Mouse (Mus musculus): ENCODE measurements at regions not wholly inside any gene's neighbourhood (a gene's known extent, or its start where the extent isn't known, plus 50 kb on each side); places are given as distances from the start of the nearest gene placed in this dataset.

GRCm38 (mm10) chr1:80069141-80069540 is 149.1 kb downstream of the Fam124b start:
- Histone ChIP-seq H3K4me3 (replicated peaks) (no peak overlapping the region), H3K4me1 (replicated peaks) (no peaks in the 10 kb centered on the region)

GRCm38 (mm10) chr1:80062121-80062520 is 156.2 kb downstream of the Fam124b start:
- no peak overlapping the region for H3K4me2 ChIP-seq
- H3K27me3 ChIP-seq: no peaks in the 10 kb centered on the region
- H3K27ac ChIP-seq: no peak overlapping the region
- H3K4me3 ChIP-seq (replicated peaks): no peak overlapping the region
- WGBS (ENCODE audit: insufficient replicate concordance): 54% methylated on average over 1 of the region's 1 CpGs
- no peak for ATAC-seq (ENCODE audit: low read depth)
- H3K36me3 ChIP-seq: no peaks in the 10 kb centered on the region
- no peaks in the 10 kb centered on the region for H3K9me3 ChIP-seq (replicated peaks)
- H3K9ac ChIP-seq: no peak overlapping the region
- H3K4me1 ChIP-seq (replicated peaks): no peaks in the 10 kb centered on the region
- no peak for DNase-seq

More at GRCm38 (mm10) chr1:80069141-80069540, 149.1 kb downstream of the Fam124b start:
- WGBS (ENCODE audit: insufficient replicate concordance): 60% methylated on average over 4 of the region's 4 CpGs
- no peaks in the 10 kb centered on the region for H3K9me3 ChIP-seq (replicated peaks)
- H3K9ac ChIP-seq: no peak overlapping the region
- H3K4me2 ChIP-seq: no peak overlapping the region
- no peaks in the 10 kb centered on the region for H3K36me3 ChIP-seq
- H3K27ac ChIP-seq: no peak overlapping the region
- no peak for DNase-seq
- no peak for ATAC-seq (ENCODE audit: low read depth)
- no peaks in the 10 kb centered on the region for H3K27me3 ChIP-seq

- no peaks in the 10 kb centered on the region for H3K9me3 ChIP-seq (replicated peaks)
- no peaks in the 10 kb centered on the region for H3K36me3 ChIP-seq
- H3K4me2 ChIP-seq: no peak overlapping the region
- ATAC-seq (ENCODE audit: low read depth): no peak
- no peak overlapping the region for H3K4me3 ChIP-seq (replicated peaks)
- no peaks in the 10 kb centered on the region for H3K4me1 ChIP-seq (replicated peaks)
- no peak overlapping the region for H3K9ac ChIP-seq
- WGBS (ENCODE audit: insufficient replicate concordance): 71% methylated on average over 7 of the region's 7 CpGs
- H3K27me3 ChIP-seq: no peaks in the 10 kb centered on the region
- H3K27ac ChIP-seq: no peak overlapping the region
- DNase-seq: no peak
Observed at GRCm38 (mm10) chr1:80061632-80062031, 156.6 kb downstream of the Fam124b start.

- H3K27ac ChIP-seq: no peak overlapping the region
- no peak overlapping the region for H3K9ac ChIP-seq
- 74% methylated on average over 10 of the region's 10 CpGs for WGBS (ENCODE audit: insufficient replicate concordance)
Observed at GRCm38 (mm10) chr1:80045141-80045540, 173.1 kb downstream of the Fam124b start.

GRCm38 (mm10) chr1:80040409-80040808 is 177.9 kb downstream of the Fam124b start:
- Histone ChIP-seq H3K4me3 (replicated peaks) (no peak overlapping the region), H3K9ac (no peak overlapping the region), H3K27me3 (peaks cover 11% of the 10 kb centered on the region; the same call in 1 of the 2 replicates), H3K4me2 (no peak overlapping the region), H3K4me1 (replicated peaks) (peaks cover 4% of the 10 kb centered on the region; the same call in 1 of the 2 replicates), H3K27ac (no peak overlapping the region), H3K9me3 (replicated peaks) (no peaks in the 10 kb centered on the region), H3K36me3 (no peaks in the 10 kb centered on the region)
- DNase-seq: no peak
- ATAC-seq (ENCODE audit: low read depth): peak; percentile 62; the same call in 1 of the 2 replicates
- WGBS (ENCODE audit: insufficient replicate concordance): 41% methylated on average over 3 of the region's 3 CpGs

More at GRCm38 (mm10) chr1:80045141-80045540, 173.1 kb downstream of the Fam124b start:
- Histone ChIP-seq H3K4me3 (replicated peaks) (no peak overlapping the region), H3K4me1 (replicated peaks) (no peaks in the 10 kb centered on the region), H3K9me3 (replicated peaks) (no peaks in the 10 kb centered on the region), H3K27me3 (no peaks in the 10 kb centered on the region), H3K36me3 (no peaks in the 10 kb centered on the region), H3K4me2 (no peak overlapping the region)
- ATAC-seq (ENCODE audit: low read depth) (no peak), DNase-seq (no peak)

- H3K36me3 ChIP-seq: no peaks in the 10 kb centered on the region
- H3K27me3 ChIP-seq: peaks cover 11% of the 10 kb centered on the region; the same call in 1 of the 2 replicates
- H3K4me3 ChIP-seq (replicated peaks): no peak overlapping the region
- H3K9me3 ChIP-seq (replicated peaks): no peaks in the 10 kb centered on the region
- WGBS (ENCODE audit: insufficient replicate concordance): 65% methylated on average over 3 of the region's 3 CpGs
- H3K4me2 ChIP-seq: no peak overlapping the region
- no peak overlapping the region for H3K9ac ChIP-seq
- H3K4me1 ChIP-seq (replicated peaks): peaks cover 4% of the 10 kb centered on the region; the same call in 1 of the 2 replicates
- DNase-seq (no peak), ATAC-seq (ENCODE audit: low read depth) (no peak)
- no peak overlapping the region for H3K27ac ChIP-seq
Observed at GRCm38 (mm10) chr1:80039891-80040290, 178.4 kb downstream of the Fam124b start.

- 46% methylated on average over 4 of the region's 4 CpGs for WGBS (ENCODE audit: insufficient replicate concordance)
Observed at GRCm38 (mm10) chr1:80039161-80039560, 178.2 kb upstream of the Serpine2 start.

GRCm38 (mm10) chr1:80038059-80038458 is 177.1 kb upstream of the Serpine2 start:
- H3K4me3 ChIP-seq (replicated peaks): no peak overlapping the region
- H3K9me3 ChIP-seq (replicated peaks): no peaks in the 10 kb centered on the region
- DNase-seq (no peak), ATAC-seq (ENCODE audit: low read depth) (no peak)
- no peaks in the 10 kb centered on the region for H3K36me3 ChIP-seq
- H3K27me3 ChIP-seq: peaks cover 11% of the 10 kb centered on the region; the same call in 1 of the 2 replicates
- no peak overlapping the region for H3K9ac ChIP-seq
- H3K4me1 ChIP-seq (replicated peaks): peaks cover 11% of the 10 kb centered on the region
- H3K4me2 ChIP-seq: no peak overlapping the region
- no peak overlapping the region for H3K27ac ChIP-seq

More at GRCm38 (mm10) chr1:80039161-80039560, 178.2 kb upstream of the Serpine2 start:
- Histone ChIP-seq H3K9me3 (replicated peaks) (no peaks in the 10 kb centered on the region), H3K4me2 (no peak overlapping the region), H3K4me3 (replicated peaks) (no peak overlapping the region), H3K36me3 (no peaks in the 10 kb centered on the region), H3K27me3 (peaks cover 11% of the 10 kb centered on the region; the same call in 1 of the 2 replicates), H3K27ac (no peak overlapping the region), H3K4me1 (replicated peaks) (peaks cover 4% of the 10 kb centered on the region; the same call in 1 of the 2 replicates), H3K9ac (no peak overlapping the region)
- no peak for DNase-seq
- no peak for ATAC-seq (ENCODE audit: low read depth)

- Histone ChIP-seq H3K27me3 (peaks cover 11% of the 10 kb centered on the region; the same call in 1 of the 2 replicates), H3K4me1 (replicated peaks) (peaks cover 28% of the 10 kb centered on the region), H3K4me2 (no peak overlapping the region), H3K9ac (no peak overlapping the region), H3K36me3 (no peaks in the 10 kb centered on the region), H3K9me3 (replicated peaks) (no peaks in the 10 kb centered on the region), H3K27ac (no peak overlapping the region), H3K4me3 (replicated peaks) (no peak overlapping the region)
- ATAC-seq (ENCODE audit: low read depth): no peak
- WGBS (ENCODE audit: insufficient replicate concordance): 76% methylated on average over 4 of the region's 4 CpGs
- no peak for DNase-seq
Observed at GRCm38 (mm10) chr1:80036436-80036835, 175.5 kb upstream of the Serpine2 start.

GRCm38 (mm10) chr1:80033522-80033921 is 172.5 kb upstream of the Serpine2 start:
- no peak for DNase-seq
- Histone ChIP-seq H3K27ac (0 out of 2 replicates have a peak overlapping the region, but pooled peaks have one; percentile 10), H3K4me1 (replicated peaks) (peaks cover 49% of the 10 kb centered on the region), H3K36me3 (no peaks in the 10 kb centered on the region), H3K9ac (no peak overlapping the region), H3K4me3 (replicated peaks) (no peak overlapping the region), H3K9me3 (replicated peaks) (no peaks in the 10 kb centered on the region), H3K27me3 (peaks cover 8% of the 10 kb centered on the region; the same call in 1 of the 2 replicates), H3K4me2 (no peak overlapping the region)
- ATAC-seq (ENCODE audit: low read depth): no peak
- 39% methylated on average over 6 of the region's 6 CpGs for WGBS (ENCODE audit: insufficient replicate concordance)

- no peak for DNase-seq
- H3K4me1 ChIP-seq (replicated peaks): peaks cover 53% of the 10 kb centered on the region
- H3K9me3 ChIP-seq (replicated peaks): no peaks in the 10 kb centered on the region
- H3K4me2 ChIP-seq: no peak overlapping the region
- no peak overlapping the region for H3K9ac ChIP-seq
- WGBS (ENCODE audit: insufficient replicate concordance): 50% methylated on average over 2 of the region's 2 CpGs
- no peaks in the 10 kb centered on the region for H3K36me3 ChIP-seq
- no peak for ATAC-seq (ENCODE audit: low read depth)
- peaks cover 8% of the 10 kb centered on the region; the same call in 1 of the 2 replicates for H3K27me3 ChIP-seq
- H3K4me3 ChIP-seq (replicated peaks): no peak overlapping the region
- peak overlapping the region; percentile 63; the same call in 1 of the 2 replicates for H3K27ac ChIP-seq
Observed at GRCm38 (mm10) chr1:80033121-80033520, 172.1 kb upstream of the Serpine2 start.

GRCm38 (mm10) chr1:80032464-80032863 is 171.5 kb upstream of the Serpine2 start:
- ATAC-seq (ENCODE audit: low read depth): no peak
- Histone ChIP-seq H3K27me3 (peaks cover 7% of the 10 kb centered on the region; the same call in 1 of the 2 replicates), H3K4me2 (0 out of 2 replicates have a peak overlapping the region, but pooled peaks have one; percentile 3), H3K27ac (peak overlapping the region; percentile 63), H3K4me1 (replicated peaks) (peaks cover 54% of the 10 kb centered on the region), H3K9ac (peak overlapping the region; percentile 51), H3K9me3 (replicated peaks) (no peaks in the 10 kb centered on the region), H3K36me3 (no peaks in the 10 kb centered on the region), H3K4me3 (replicated peaks) (no peak overlapping the region)
- DNase-seq: no peak

Measured in liver, embryonic 13.5 days (tissue).